Mouse (Mus musculus) left cerebral cortex, postnatal 10 days (tissue): ENCODE measurements around the gene Wfs1. TPM values are rescaled to one million over a fixed set of nuclear protein-coding genes. Genes with fewer than 3 reads are reported as not detected.

Source experiments
- total RNA-seq, 2 experiments: library from RNA; stranded (reverse); gene quantifications; 2 replicates each; pipeline ENCODE4 v1.2.3; 2021

Wfs1 gene
- total RNA-seq, 2 experiments from 2014 or later = 81.9 to 85.0 TPM

Other genes starting within 250 kb of the Wfs1 start
- 10 to 100 TPM; 16.5 to 20.7 TPM for gene Bloc1s4, start 240.6 kb downstream of the Wfs1 start, total RNA-seq
- gene Mrfap1, start 192.4 kb downstream of the Wfs1 start, total RNA-seq = 100 to 1,000 TPM; 454 to 457 TPM
- gene Man2b2, start 158.6 kb downstream of the Wfs1 start, total RNA-seq = 10 to 100 TPM; 18.2 to 23.1 TPM
- gene Ppp2r2c, start 120.7 kb downstream of the Wfs1 start, total RNA-seq = 100 to 1,000 TPM; 380 to 391 TPM
- 10 to 100 TPM; 22.5 to 25.5 TPM for gene Gm1043, start 96.2 kb upstream of the Wfs1 start, total RNA-seq